Mouse (Mus musculus) lung, embryonic 15.5 days (tissue): Measurements from ENCODE around the gene Pdlim5. TPM values are rescaled to one million over a fixed set of nuclear protein-coding genes. Genes with fewer than 3 reads are reported as not detected.

Experiments
- ATAC-seq: fragments of 200-750 bp; cut with Nextera tagmentation; 2 replicates; pipeline ENCODE4 v1.8.0; 2017; ENCODE audit warnings: moderate number of reproducible peaks, borderline replicate concordance; ENCODE audit not compliant: low FRiP score, low TSS enrichment; ENCODE audit errors: extremely low read depth
- H3K27ac ChIP-seq: fragments of 300-500 bp; sonication (generic); 2 replicates; pipeline ENCODE4 v1.5.1; 2015; ENCODE audit warnings: moderate library complexity, mild to moderate bottlenecking, inconsistent platforms
- H3K27me3 ChIP-seq: fragments of 300-500 bp; sonication (generic); 2 replicates; pipeline ENCODE4 v1.6.1; 2015; ENCODE audit warnings: inconsistent platforms
- H3K36me3 ChIP-seq: fragments of 300-500 bp; sonication (generic); 2 replicates; pipeline ENCODE4 v1.6.1; 2015; ENCODE audit warnings: inconsistent platforms
- H3K4me1 ChIP-seq: fragments of 300-500 bp; sonication (generic); 2 replicates; pipeline ENCODE4 v1.6.1; 2015; ENCODE audit warnings: inconsistent platforms
- H3K4me2 ChIP-seq: fragments of 300-500 bp; sonication (generic); 2 replicates; pipeline ENCODE4 v1.6.1; 2015; ENCODE audit warnings: inconsistent platforms, mild to moderate bottlenecking, moderate library complexity
- H3K4me3 ChIP-seq: fragments of 300-500 bp; sonication (generic); 2 replicates; pipeline ENCODE4 v1.5.1; 2015; ENCODE audit warnings: mild to moderate bottlenecking, inconsistent platforms
- H3K9ac ChIP-seq: fragments of 300-500 bp; sonication (generic); 2 replicates; pipeline ENCODE4 v1.6.1; 2015; ENCODE audit warnings: inconsistent platforms
- H3K9me3 ChIP-seq: fragments of 300-500 bp; sonication (generic); 2 replicates; pipeline ENCODE4 v1.6.1; 2016; ENCODE audit warnings: inconsistent platforms
- WGBS: fragments of 180-500 bp; shearing (Covaris S2); methylation state at CpG from one replicate; pipeline ENCODE4 v1.1.7; 2015; 5-methylcytosine and 5-hydroxymethylcytosine counted together
- polyA plus RNA-seq: library from polyadenylated mRNA; unstranded; fragments of >200 nt; fragmentation: Nextera tagmentation; extraction: Ambion mirVana; gene quantifications from 2 replicates; pipeline ENCODE4 v1.2.1, GENCODE M21; 2015

Gene Pdlim5
- polyA plus RNA-seq, 1 experiment from 2014 or later, result 24.2 TPM

- Histone ChIP-seq H3K27me3 (no peaks in the 10 kb centered on the region), H3K9ac (no peak overlapping the region), H3K27ac (no peak overlapping the region), H3K36me3 (no peaks in the 10 kb centered on the region), H3K4me1 (no peaks in the 10 kb centered on the region), H3K4me3 (no peak overlapping the region), H3K9me3 (no peaks in the 10 kb centered on the region), H3K4me2 (no peak overlapping the region)
- ATAC-seq, result no peak
- WGBS, result 57% methylated on average over 5 of the region's 5 CpGs
Observed at GRCm38 (mm10) chr3:142391531-142391930, 4.0 kb downstream of the Pdlim5 start.

GRCm38 (mm10) chr3:142390288-142390687, 5.2 kb downstream of the Pdlim5 start:
- Histone ChIP-seq H3K27ac (no peak overlapping the region), H3K4me1 (no peaks in the 10 kb centered on the region), H3K9ac (no peak overlapping the region), H3K4me2 (no peak overlapping the region), H3K4me3 (no peak overlapping the region), H3K36me3 (no peaks in the 10 kb centered on the region), H3K27me3 (no peaks in the 10 kb centered on the region), H3K9me3 (no peaks in the 10 kb centered on the region)
- WGBS, result 81% methylated on average over 2 of the region's 2 CpGs
- no peak for ATAC-seq

- Histone ChIP-seq H3K4me1 (no peaks in the 10 kb centered on the region), H3K27ac (no peak overlapping the region), H3K9me3 (no peaks in the 10 kb centered on the region), H3K36me3 (no peaks in the 10 kb centered on the region), H3K4me2 (no peak overlapping the region), H3K27me3 (no peaks in the 10 kb centered on the region), H3K4me3 (no peak overlapping the region), H3K9ac (no peak overlapping the region)
- ATAC-seq, result no peak
- WGBS, result 71% methylated on average over 4 of the region's 4 CpGs
Observed at GRCm38 (mm10) chr3:142388189-142388588, 7.3 kb downstream of the Pdlim5 start.

- Histone ChIP-seq H3K4me3 (no peak overlapping the region), H3K4me1 (no peaks in the 10 kb centered on the region), H3K36me3 (no peaks in the 10 kb centered on the region), H3K9ac (no peak overlapping the region), H3K27me3 (no peaks in the 10 kb centered on the region), H3K27ac (no peak overlapping the region), H3K9me3 (no peaks in the 10 kb centered on the region), H3K4me2 (no peak overlapping the region)
- ATAC-seq, result no peak
- 96% methylated on average over 4 of the region's 4 CpGs for WGBS
Observed at GRCm38 (mm10) chr3:142386505-142386904, 9.0 kb downstream of the Pdlim5 start.

GRCm38 (mm10) chr3:142385690-142386089, 9.8 kb downstream of the Pdlim5 start:
- H3K27me3 ChIP-seq, result no peaks in the 10 kb centered on the region
- 82% methylated on average over 2 of the region's 2 CpGs for WGBS
- H3K4me3 ChIP-seq, result no peak overlapping the region
- no peak for ATAC-seq
- H3K9me3 ChIP-seq, result no peaks in the 10 kb centered on the region
- H3K4me2 ChIP-seq, result no peak overlapping the region
- no peak overlapping the region for H3K27ac ChIP-seq
- H3K9ac ChIP-seq, result no peak overlapping the region
- H3K36me3 ChIP-seq, result no peaks in the 10 kb centered on the region
- H3K4me1 ChIP-seq, result no peaks in the 10 kb centered on the region

GRCm38 (mm10) chr3:142376638-142377037, 18.9 kb downstream of the Pdlim5 start:
- Histone ChIP-seq H3K9me3 (no peaks in the 10 kb centered on the region), H3K27ac (no peak overlapping the region), H3K4me1 (no peaks in the 10 kb centered on the region), H3K4me2 (no peak overlapping the region), H3K9ac (no peak overlapping the region), H3K27me3 (no peaks in the 10 kb centered on the region), H3K36me3 (no peaks in the 10 kb centered on the region), H3K4me3 (no peak overlapping the region)
- ATAC-seq, result no peak
- WGBS, result 88% methylated on average over 1 of the region's 1 CpGs

GRCm38 (mm10) chr3:142375106-142375505, 20.4 kb downstream of the Pdlim5 start:
- Histone ChIP-seq H3K36me3 (no peaks in the 10 kb centered on the region), H3K4me3 (no peak overlapping the region), H3K27ac (no peak overlapping the region), H3K9ac (no peak overlapping the region), H3K27me3 (no peaks in the 10 kb centered on the region), H3K4me2 (no peak overlapping the region), H3K4me1 (no peaks in the 10 kb centered on the region), H3K9me3 (no peaks in the 10 kb centered on the region)
- no peak for ATAC-seq
- WGBS, result 58% methylated on average over 1 of the region's 1 CpGs

- Histone ChIP-seq H3K4me1 (no peaks in the 10 kb centered on the region), H3K27me3 (no peaks in the 10 kb centered on the region), H3K4me2 (no peak overlapping the region), H3K36me3 (no peaks in the 10 kb centered on the region), H3K9me3 (no peaks in the 10 kb centered on the region), H3K4me3 (no peak overlapping the region), H3K9ac (no peak overlapping the region), H3K27ac (no peak overlapping the region)
- no peak for ATAC-seq
- WGBS, result 95% methylated on average over 6 of the region's 6 CpGs
Observed at GRCm38 (mm10) chr3:142372465-142373147, 22.9 kb downstream of the Pdlim5 start.

- no peaks in the 10 kb centered on the region for H3K36me3 ChIP-seq
- no peaks in the 10 kb centered on the region for H3K4me1 ChIP-seq
- no peak overlapping the region for H3K4me3 ChIP-seq
- H3K4me2 ChIP-seq, result no peak overlapping the region
- no peaks in the 10 kb centered on the region for H3K27me3 ChIP-seq
- 73% methylated on average over 9 of the region's 9 CpGs for WGBS
- no peak overlapping the region for H3K9ac ChIP-seq
- H3K9me3 ChIP-seq, result no peaks in the 10 kb centered on the region
- no peak overlapping the region for H3K27ac ChIP-seq
- no peak for ATAC-seq
Observed at GRCm38 (mm10) chr3:142368411-142368810, 27.1 kb downstream of the Pdlim5 start.

GRCm38 (mm10) chr3:142362092-142362491, 33.4 kb downstream of the Pdlim5 start:
- no peak overlapping the region for H3K9ac ChIP-seq
- H3K9me3 ChIP-seq, result no peaks in the 10 kb centered on the region
- WGBS, result 79% methylated on average over 6 of the region's 6 CpGs
- no peak overlapping the region for H3K4me3 ChIP-seq
- H3K4me2 ChIP-seq, result no peak overlapping the region
- H3K27me3 ChIP-seq, result no peaks in the 10 kb centered on the region
- H3K36me3 ChIP-seq, result no peaks in the 10 kb centered on the region
- no peak for ATAC-seq
- no peaks in the 10 kb centered on the region for H3K4me1 ChIP-seq
- no peak overlapping the region for H3K27ac ChIP-seq

- Histone ChIP-seq H3K36me3 (no peaks in the 10 kb centered on the region), H3K4me1 (no peaks in the 10 kb centered on the region), H3K4me3 (no peak overlapping the region), H3K9me3 (no peaks in the 10 kb centered on the region), H3K9ac (no peak overlapping the region), H3K4me2 (no peak overlapping the region), H3K27ac (no peak overlapping the region), H3K27me3 (no peaks in the 10 kb centered on the region)
- ATAC-seq, result no peak
Observed at GRCm38 (mm10) chr3:142358951-142359350, 36.5 kb downstream of the Pdlim5 start.

- WGBS, result 80% methylated on average over 4 of the region's 4 CpGs
- H3K4me1 ChIP-seq, result no peaks in the 10 kb centered on the region
- no peak for ATAC-seq
- H3K27me3 ChIP-seq, result no peaks in the 10 kb centered on the region
- no peaks in the 10 kb centered on the region for H3K9me3 ChIP-seq
- H3K4me2 ChIP-seq, result no peak overlapping the region
- no peaks in the 10 kb centered on the region for H3K36me3 ChIP-seq
- no peak overlapping the region for H3K27ac ChIP-seq
- H3K9ac ChIP-seq, result no peak overlapping the region
- no peak overlapping the region for H3K4me3 ChIP-seq
Observed at GRCm38 (mm10) chr3:142356661-142357060, 38.8 kb downstream of the Pdlim5 start.

- ATAC-seq, result no peak
- WGBS, result 50% methylated on average over 1 of the region's 1 CpGs
- no peaks in the 10 kb centered on the region for H3K27me3 ChIP-seq
- H3K9me3 ChIP-seq, result no peaks in the 10 kb centered on the region
- H3K4me3 ChIP-seq, result no peak overlapping the region
- H3K27ac ChIP-seq, result no peak overlapping the region
- no peak overlapping the region for H3K9ac ChIP-seq
- H3K4me1 ChIP-seq, result 0 out of 2 replicates have a peak, but pooled peaks cover 5% of the 10 kb centered on the region
- no peaks in the 10 kb centered on the region for H3K36me3 ChIP-seq
- H3K4me2 ChIP-seq, result no peak overlapping the region
Observed at GRCm38 (mm10) chr3:142353218-142353617, 42.3 kb downstream of the Pdlim5 start.
